Mouse (Mus musculus) c-Kit-positive CD71-negative TER-119-negative erythroid progenitor cells, embryonic 14.5 days (primary cell): ENCODE data around the gene Hmcn1.
A peak's percentile ranks its signal among the peaks of the same experiment; 100 is the strongest.

ENCODE experiments used
- DNase-seq: peaks from one replicate; pipeline ENCODE4 v3.0.0-alpha.2; 2013; ENCODE audit warnings: low read depth

Hmcn1 gene

DNA sequence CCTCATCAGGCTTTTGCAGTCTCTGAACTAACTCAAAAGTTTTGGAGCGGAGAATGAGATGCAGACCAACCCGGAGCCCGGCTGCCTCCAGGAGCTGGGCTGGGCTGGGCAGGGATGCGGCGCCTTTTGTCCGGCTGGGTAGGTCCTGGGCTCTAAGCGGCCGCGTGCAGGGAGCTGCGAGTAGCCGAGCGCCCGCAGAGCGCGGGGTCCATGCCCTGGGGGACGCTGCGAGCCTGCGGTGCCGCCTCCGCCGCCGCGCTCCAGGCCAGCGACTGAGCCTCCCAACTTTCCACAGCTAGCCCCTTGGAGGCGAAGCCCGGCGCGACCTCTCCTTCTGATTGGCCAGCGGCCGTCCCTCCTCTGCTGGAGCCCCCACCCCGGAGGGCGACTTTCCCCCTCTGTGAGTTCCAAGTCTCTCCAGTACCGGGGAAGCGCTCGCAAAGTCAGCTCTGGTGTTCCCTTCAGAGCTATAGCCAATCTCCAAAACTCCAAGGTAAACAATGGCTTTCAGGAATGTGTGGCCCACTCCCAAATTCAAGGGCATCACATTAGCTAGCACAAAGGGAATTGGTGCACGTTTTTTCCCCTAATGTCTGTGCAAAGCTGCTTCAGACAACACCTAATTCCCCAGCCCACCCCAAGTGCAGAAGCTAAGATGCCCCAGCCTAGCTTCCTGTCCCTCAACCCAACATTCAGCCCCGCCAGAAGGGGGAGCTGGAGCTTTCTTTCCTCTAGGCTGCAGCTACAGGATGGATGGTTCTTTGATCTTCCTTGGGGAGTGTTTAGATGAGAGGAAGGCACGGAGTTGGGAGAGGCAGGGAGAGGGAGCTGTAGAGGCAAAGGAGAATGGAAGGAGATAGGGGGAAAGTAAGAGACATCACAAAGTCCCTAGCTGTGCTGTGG lies at the start of gene Hmcn1:
TSS of gene Hmcn1 (minus strand) at position 274 of the 903 bp plus-strand sequence.
- DNase-seq, result no peak

DNA sequence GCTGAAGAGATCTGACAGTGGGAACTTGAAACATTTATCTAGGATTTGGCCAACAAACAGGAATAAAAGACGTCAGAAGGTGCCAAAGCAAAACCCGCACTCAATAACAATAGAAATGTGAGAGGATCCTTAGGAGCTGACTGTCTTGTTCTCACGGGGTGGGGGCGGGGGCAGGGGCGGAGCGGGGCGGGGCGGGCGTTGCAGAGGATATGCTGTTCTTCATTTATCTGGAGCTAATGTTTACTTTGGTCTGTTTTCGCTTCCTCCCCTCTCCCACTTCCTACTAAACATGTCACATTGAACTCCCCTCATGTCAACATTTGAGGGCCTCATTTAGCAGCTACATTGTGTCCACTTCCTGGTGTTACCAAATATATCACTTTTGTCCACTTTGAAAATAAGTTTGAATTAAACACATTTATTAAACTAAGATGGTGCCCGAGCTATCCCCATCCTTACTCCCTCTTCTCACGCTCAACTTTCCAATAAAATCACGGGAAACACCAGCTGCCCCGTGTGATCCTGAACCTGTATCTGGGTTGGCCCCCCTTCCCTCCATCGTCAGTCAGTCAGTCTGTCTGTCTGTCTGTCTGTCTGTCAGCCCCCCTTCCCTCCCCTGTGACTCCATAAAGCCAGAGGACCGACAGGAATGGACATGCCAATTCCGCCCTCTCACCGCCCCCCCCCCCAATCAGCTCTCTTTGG lies 47.9 kb upstream of the Hmcn1 start:
- no peak for DNase-seq

GRCm38 (mm10) chr1:151040290-151040689 lies 47.1 kb upstream of the Hmcn1 start:
- DNase-seq, result no peak

DNA sequence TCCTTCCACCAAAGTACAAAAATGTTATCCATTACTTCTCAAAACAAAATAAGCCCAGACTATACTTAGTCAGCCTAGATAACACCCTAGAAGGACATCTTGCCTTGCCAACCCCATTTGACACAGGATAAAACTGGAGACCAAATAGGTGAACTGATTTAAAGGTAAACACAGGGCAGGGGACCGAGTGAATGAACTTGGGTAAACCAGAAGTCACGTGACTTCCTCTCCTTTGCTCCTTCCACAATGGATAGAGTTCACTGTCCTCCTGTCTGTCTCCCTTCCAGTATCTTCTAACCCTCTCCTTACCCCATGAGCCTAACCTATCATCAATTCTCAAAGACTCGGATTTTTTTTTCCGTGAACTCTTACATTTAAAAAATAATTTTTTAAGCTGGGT lies 46.0 kb upstream of the Hmcn1 start:
- no peak for DNase-seq

DNA sequence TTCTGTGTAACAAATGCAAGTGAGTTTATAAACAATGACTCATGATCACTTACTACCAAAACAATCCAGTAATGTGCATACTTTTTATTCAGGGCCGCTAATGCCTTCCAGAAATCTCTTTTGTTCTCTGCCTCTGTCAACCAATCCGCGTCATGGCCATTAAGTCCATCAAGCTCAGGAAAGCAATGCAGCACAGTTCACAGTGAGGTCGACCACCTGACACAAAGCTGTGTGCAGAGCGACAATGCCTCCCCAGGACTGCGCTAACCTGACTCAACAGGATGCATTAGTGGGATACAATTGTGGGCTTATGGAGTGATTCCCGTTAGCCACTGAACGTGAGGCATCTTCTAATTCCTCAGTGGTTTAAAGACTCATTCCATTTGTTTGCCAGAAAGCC lies 45.3 kb upstream of the Hmcn1 start:
- no peak for DNase-seq

DNA sequence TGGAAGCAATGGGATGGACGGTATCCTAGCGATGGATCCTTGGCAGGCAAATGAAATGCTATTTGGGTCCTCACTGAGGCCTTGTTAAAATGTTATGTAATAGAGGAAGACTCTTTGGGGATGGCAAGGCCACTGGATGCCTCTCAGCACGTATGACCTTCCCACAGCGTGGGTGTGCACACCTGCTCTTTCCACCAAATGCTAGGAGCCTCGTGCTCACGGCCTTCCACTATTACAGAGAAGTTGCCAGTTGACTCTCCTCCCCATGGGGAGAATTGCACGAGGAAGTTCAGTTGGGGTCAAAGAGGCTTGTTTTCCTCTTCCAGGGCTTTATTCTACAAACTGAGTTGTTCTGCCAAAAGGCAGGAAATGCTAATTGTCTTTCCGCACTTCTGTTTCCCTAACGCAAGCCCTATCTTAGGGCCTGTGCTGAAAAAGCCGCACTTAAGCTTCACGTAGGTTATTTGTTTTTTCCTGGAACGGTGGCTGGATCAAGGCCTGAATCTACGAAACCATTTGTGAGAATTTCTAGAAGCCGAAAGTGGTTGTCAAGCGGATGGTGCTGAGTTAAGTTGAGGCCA lies 43.3 kb upstream of the Hmcn1 start:
- no peak for DNase-seq

DNA sequence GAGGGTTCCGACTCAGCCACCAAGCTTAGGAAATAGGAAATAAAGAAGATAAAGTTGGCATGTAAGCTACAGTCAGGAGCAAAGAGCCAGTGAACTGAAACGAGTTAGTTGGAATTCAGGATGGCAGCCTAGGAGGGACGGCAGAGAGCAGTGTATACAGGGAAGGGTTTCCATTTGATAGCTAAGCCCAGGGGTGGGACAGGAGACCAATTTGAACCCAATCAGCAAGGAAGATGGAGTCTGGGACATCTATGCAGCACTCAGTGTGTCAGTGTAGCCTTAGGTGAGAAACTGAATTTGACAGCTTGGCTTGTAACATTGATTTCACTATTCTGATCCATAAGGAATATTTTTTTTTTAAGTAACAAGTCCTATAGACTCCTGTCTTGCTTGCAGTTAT lies 42.5 kb upstream of the Hmcn1 start:
- no peak for DNase-seq

GRCm38 (mm10) chr1:151034993-151035592 lies 41.9 kb upstream of the Hmcn1 start:
- DNase-seq, result peak; percentile 61

GRCm38 (mm10) chr1:151033291-151033690 lies 40.1 kb upstream of the Hmcn1 start:
- DNase-seq, result no peak

GRCm38 (mm10) chr1:151031581-151031980 lies 38.3 kb upstream of the Hmcn1 start:
- DNase-seq, result no peak

GRCm38 (mm10) chr1:151031086-151031485 lies 37.9 kb upstream of the Hmcn1 start:
- DNase-seq, result no peak

DNA sequence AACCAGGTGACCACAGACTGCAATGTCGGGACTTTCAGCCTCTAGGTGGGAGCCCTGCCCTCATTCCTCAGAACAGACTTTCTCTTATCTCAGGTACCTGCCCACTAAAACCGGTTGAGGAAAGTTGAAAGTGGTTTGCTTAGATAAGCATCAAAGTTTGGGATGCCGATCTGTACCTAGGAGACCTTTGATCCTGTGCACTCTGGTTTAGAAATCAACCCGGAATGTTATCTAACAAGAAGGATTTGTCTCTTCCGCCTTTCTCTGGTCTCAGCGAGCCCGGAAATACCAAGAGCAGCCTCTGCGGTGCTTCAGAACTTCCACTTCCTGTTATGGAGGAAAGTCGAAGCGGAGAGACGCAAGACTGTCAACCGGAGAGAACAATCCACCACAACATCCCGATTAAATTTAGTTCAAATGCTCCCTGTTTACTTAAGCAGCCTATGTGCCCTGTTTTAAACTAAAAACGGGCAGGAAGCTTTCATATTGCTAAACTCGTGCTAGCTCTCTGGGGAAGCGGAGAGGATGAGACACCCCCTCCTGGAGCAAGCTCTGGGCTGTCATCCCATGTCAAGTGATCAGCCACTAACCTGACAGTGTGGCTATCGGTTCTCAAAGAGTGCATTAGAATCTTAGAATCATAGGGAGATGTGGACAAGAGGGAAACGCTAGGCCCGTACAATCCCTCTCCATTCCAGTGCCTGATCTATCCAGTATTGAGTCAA lies 32.0 kb upstream of the Hmcn1 start:
- peak; percentile 24 for DNase-seq

GRCm38 (mm10) chr1:151019273-151019890 lies 26.1 kb upstream of the Hmcn1 start:
- DNase-seq, result no peak

- peak; percentile 60 for DNase-seq
Observed at GRCm38 (mm10) chr1:151011056-151011455, 17.8 kb upstream of the Hmcn1 start.

- DNase-seq, result peak; percentile 45
Observed at GRCm38 (mm10) chr1:151009115-151009797, 16.0 kb upstream of the Hmcn1 start.

DNA sequence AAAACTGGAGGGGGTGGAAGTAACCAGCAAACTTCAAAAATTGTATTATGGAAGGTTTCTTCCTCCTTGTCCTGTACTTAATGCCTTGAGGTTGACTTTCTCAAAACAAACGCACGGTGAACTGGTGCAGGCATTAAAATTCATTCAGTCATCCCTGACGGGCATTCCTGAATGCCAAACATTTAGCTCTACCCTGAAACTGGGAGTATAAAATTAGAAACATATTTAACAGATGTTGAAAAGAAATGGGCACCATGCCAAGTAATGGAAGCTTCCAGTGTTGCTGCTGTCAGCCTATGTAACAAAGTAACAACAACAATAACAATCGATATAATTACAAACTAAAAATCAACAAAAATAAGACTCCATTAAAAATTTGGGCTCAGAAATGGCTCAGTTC lies 14.5 kb upstream of the Hmcn1 start:
- DNase-seq, result no peak

DNA sequence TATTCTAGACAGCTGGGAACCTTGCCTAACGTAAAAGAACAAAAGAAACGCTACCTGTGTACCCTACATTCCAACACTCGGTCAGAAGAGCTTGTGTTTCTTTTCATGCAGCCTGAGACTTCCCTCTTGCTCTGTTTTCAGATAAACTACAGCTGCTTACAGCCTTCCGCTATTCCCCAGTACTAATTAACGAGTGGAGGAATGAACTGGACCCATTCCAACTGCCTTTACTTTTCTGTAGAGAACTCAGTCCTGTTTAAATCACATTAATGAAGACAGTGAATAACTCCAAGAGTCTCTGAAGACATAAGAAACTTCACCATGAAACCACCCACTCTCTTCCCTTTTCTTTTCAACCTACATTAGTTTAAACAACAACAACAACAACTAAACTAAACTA lies 10.8 kb upstream of the Hmcn1 start:
- no peak for DNase-seq

GRCm38 (mm10) chr1:151001868-151002428 lies 8.7 kb upstream of the Hmcn1 start:
- DNase-seq, result no peak

GRCm38 (mm10) chr1:151000714-151001113 lies 7.5 kb upstream of the Hmcn1 start:
- DNase-seq, result no peak

DNA sequence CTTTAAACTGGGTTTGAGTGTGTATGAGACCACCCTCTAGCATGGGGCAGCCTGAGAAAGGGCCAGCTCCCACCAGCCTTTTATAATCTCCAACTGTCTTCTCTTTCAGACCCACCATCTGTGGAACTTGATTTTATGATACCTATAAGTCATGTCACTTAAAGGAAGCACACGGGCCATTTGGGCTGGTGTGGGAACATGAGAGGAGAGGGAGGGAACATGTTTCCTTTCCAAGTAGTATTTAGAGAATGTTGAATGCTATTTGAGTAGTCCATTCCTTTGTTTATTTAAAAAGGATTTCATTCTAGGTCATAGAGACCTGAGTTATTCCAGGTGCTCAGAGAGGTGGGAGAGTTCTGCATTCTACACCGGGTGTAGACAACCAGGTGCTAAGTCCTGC lies 1.4 kb upstream of the Hmcn1 start:
- no peak for DNase-seq
